Mouse (Mus musculus) limb, embryonic 15.5 days (tissue): Measurements from ENCODE around the gene 1700025G04Rik. TPM values are rescaled to one million over a fixed set of nuclear protein-coding genes. Genes with fewer than 3 reads are reported as not detected.

Source experiments
- ATAC-seq: fragments of 200-750 bp; cut with Nextera tagmentation; 2 replicates; pipeline ENCODE4 v1.8.0; 2017; ENCODE audit warnings: low read depth, moderate TSS enrichment; ENCODE audit not compliant: insufficient number of reproducible peaks, low FRiP score, low TSS enrichment
- H3K27ac ChIP-seq: fragments of 300-500 bp; sonication (generic); 2 replicates; pipeline ENCODE4 v1.5.1; 2015; ENCODE audit warnings: moderate library complexity, mild to moderate bottlenecking, inconsistent platforms
- H3K27me3 ChIP-seq: fragments of 300-500 bp; sonication (generic); 2 replicates; pipeline ENCODE4 v1.6.1; 2015; ENCODE audit warnings: inconsistent platforms
- H3K36me3 ChIP-seq: fragments of 300-500 bp; sonication (generic); 2 replicates; pipeline ENCODE4 v1.6.1; 2015; ENCODE audit warnings: inconsistent platforms
- H3K4me1 ChIP-seq: fragments of 300-500 bp; sonication (generic); 2 replicates; pipeline ENCODE4 v1.6.1; 2015; ENCODE audit warnings: inconsistent platforms
- H3K4me2 ChIP-seq: fragments of 300-500 bp; sonication (generic); 2 replicates; pipeline ENCODE4 v1.6.1; 2015; ENCODE audit warnings: mild to moderate bottlenecking, inconsistent platforms
- H3K4me3 ChIP-seq: fragments of 300-500 bp; sonication (generic); 2 replicates; pipeline ENCODE4 v1.5.1; 2015; ENCODE audit warnings: mild to moderate bottlenecking, inconsistent platforms
- H3K9ac ChIP-seq: fragments of 300-500 bp; sonication (generic); 2 replicates; pipeline ENCODE4 v1.6.1; 2015; ENCODE audit warnings: inconsistent platforms
- H3K9me3 ChIP-seq: fragments of 300-500 bp; sonication (generic); 2 replicates; pipeline ENCODE4 v1.6.1; 2016; ENCODE audit warnings: inconsistent platforms
- WGBS: fragments of 180-500 bp; shearing (Covaris S2); methylation state at CpG from one replicate; pipeline ENCODE4 v1.1.7; 2015; 5-methylcytosine and 5-hydroxymethylcytosine counted together
- polyA plus RNA-seq: library from polyadenylated mRNA; unstranded; fragments of >200 nt; fragmentation: Nextera tagmentation; extraction: Ambion mirVana; gene quantifications from 2 replicates; pipeline ENCODE4 v1.2.1, GENCODE M21; 2015

The 1700025G04Rik gene
- polyA plus RNA-seq, 1 experiment from 2014 or later = 40.3 TPM

DNA sequence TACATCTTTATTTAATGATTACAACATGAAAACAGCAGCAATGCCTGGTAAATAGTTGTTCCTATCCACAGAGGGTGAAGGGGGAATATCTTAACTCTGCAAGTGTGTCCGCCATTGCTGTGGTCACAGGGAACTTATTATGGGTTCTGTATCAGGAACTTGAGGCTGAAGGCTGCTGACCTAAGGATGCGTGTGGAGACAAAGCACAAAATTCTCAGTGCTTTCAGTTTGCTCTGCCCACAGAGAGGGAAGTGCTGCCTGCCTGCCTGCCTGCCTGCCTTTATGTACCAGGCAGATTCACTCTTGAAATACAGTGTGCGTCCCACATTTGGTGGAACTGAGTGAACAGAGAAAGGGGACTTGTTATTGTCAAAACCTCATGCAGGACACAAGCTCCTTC is 172.2 kb downstream of the 1700025G04Rik start:
- Histone ChIP-seq H3K36me3 (peaks cover 7% of the 10 kb centered on the region; the same call in 1 of the 2 replicates), H3K9ac (no peak overlapping the region), H3K9me3 (no peaks in the 10 kb centered on the region), H3K4me2 (no peak overlapping the region), H3K27ac (no peak overlapping the region), H3K4me3 (no peak overlapping the region), H3K27me3 (no peaks in the 10 kb centered on the region), H3K4me1 (no peaks in the 10 kb centered on the region)
- no peak for ATAC-seq
- WGBS = 80% methylated on average over 3 of the region's 3 CpGs

DNA sequence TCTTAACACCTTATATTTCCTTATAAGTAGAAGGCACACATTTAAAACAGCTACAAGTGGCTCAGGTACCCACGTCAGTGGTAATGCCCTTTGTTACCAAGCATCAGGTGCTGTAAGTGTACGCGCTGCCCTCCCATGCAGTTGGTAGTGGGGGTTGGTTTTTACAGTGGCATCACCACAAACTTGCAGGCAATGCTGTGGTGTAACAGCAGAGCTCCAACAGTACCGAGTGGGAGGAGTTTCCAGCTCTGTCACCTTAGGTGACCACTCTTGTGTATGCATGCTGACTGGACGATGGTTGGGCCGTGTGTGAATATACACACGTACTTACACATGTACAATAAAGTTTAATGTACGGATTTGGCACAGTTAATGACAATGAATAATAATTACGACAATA is 175.4 kb downstream of the 1700025G04Rik start:
- Histone ChIP-seq H3K4me3 (no peak overlapping the region), H3K36me3 (0 out of 2 replicates have a peak, but pooled peaks cover 4% of the 10 kb centered on the region), H3K4me2 (no peak overlapping the region), H3K27ac (no peak overlapping the region), H3K9ac (no peak overlapping the region), H3K4me1 (0 out of 2 replicates have a peak, but pooled peaks cover 2% of the 10 kb centered on the region), H3K27me3 (no peaks in the 10 kb centered on the region), H3K9me3 (no peaks in the 10 kb centered on the region)
- ATAC-seq = no peak
- WGBS = 88% methylated on average over 9 of the region's 9 CpGs

DNA sequence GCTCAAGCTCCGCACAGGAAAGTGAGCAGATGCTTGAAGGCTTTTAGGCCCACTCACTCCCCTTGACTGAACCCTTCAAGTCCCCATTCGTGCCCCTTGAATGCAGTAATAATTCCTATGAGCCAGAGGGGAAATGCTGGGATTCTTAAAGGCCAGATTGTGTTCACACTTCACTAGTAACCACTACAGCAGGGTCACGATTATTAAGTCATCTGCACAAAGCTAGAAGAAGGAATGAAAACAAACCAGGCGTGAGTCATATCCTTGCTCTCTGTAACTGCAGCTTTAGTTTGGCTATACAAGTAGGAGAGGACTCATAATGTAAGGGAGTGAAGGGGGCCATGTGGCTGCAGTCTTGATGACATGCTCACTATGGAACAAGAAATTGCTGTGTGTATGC is 182.9 kb downstream of the 1700025G04Rik start:
- Histone ChIP-seq H3K36me3 (no peaks in the 10 kb centered on the region), H3K9ac (no peak overlapping the region), H3K27me3 (no peaks in the 10 kb centered on the region), H3K4me1 (0 out of 2 replicates have a peak, but pooled peaks cover 2% of the 10 kb centered on the region), H3K27ac (no peak overlapping the region), H3K4me3 (no peak overlapping the region), H3K4me2 (no peak overlapping the region), H3K9me3 (no peaks in the 10 kb centered on the region)
- WGBS = 56% methylated on average over 4 of the region's 4 CpGs
- 0 out of 2 replicates have a peak, but pooled peaks have one; percentile 30 for ATAC-seq

DNA sequence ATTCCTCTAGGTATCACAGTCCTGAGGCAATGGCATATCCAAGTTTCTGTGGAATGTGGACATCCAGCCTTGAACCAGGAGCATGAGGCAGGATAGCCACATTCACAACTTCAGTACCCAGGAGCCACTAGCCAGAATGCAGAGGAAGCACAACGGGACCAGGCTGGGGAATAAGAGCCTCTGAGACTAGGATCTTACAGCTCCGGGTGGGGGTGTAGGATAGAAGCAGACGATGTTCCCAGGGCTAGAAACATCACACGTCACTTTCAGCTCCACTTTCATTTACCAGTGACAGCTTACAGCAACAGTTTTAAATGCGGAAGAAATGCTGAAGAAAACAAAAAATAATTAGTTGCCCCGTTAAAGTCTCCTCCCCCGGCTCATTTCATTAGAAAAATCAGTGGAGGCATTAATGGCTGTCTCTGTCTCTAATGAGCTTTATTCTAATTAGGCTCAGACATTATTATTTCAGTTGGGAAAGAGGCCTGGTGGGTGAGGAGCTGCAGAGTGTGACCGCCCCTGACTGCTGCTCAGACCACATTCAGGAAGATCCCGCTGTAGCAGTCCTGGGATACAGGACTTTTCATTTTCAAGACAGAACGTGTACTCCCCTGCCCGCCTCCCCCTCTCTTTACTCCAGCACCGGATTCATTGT is 189.1 kb downstream of the 1700025G04Rik start:
- Histone ChIP-seq H3K4me3 (no peak overlapping the region), H3K27ac (no peak overlapping the region), H3K9ac (no peak overlapping the region), H3K9me3 (no peaks in the 10 kb centered on the region), H3K36me3 (no peaks in the 10 kb centered on the region), H3K27me3 (no peaks in the 10 kb centered on the region), H3K4me1 (peaks cover 30% of the 10 kb centered on the region), H3K4me2 (no peak overlapping the region)
- ATAC-seq = no peak
- 44% methylated on average over 12 of the region's 12 CpGs for WGBS

DNA sequence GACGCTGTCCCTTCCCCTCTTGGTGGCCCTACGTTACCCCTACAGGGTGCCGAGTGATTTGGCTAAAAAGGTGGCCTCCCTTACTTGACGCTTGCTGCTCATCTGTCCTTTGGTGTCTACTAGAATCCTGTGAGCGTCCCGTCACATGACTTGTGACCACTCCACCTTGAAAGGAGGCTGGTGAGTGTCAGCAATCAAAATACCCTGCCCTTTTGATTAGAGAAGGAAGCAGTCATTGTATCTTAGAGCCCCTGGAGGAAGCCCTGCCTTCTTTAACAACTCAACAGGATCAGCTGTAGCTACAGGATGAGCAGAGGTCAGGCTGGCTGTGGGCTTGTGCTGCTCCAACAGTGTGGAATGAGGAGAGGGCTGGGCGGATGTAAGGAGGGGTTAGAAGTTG is 190.0 kb downstream of the 1700025G04Rik start:
- WGBS = 86% methylated on average over 7 of the region's 7 CpGs
- no peak overlapping the region for H3K27ac ChIP-seq
- ATAC-seq = no peak

DNA sequence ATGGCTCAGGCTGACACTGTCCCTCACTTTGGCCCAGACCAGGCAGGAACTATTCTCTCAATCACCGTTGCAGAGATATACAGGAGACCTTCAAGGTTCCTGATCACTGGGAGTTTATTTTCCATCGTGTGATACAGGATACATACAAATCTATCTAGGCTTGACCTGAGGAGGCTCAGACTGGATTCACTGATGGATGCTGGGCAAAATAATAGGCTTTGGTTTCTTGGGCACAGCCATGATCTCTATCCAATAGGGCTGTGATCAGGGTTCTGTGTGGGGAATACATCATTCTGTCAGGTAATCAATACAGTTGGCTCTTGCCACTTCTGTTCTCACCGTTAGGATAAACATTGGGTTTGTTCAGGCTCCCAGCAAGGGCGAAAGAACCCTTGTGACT is 194.5 kb downstream of the 1700025G04Rik start:
- Histone ChIP-seq H3K4me2 (no peak overlapping the region), H3K36me3 (peaks cover 5% of the 10 kb centered on the region; the same call in 1 of the 2 replicates), H3K4me1 (peaks cover 41% of the 10 kb centered on the region), H3K9me3 (no peaks in the 10 kb centered on the region), H3K27ac (no peak overlapping the region), H3K27me3 (no peaks in the 10 kb centered on the region), H3K9ac (no peak overlapping the region), H3K4me3 (no peak overlapping the region)
- 71% methylated on average over 4 of the region's 4 CpGs for WGBS
- ATAC-seq = no peak

More for the DNA sequence above, 190.0 kb downstream of the 1700025G04Rik start:
- H3K27me3 ChIP-seq = no peaks in the 10 kb centered on the region
- no peak overlapping the region for H3K4me2 ChIP-seq
- H3K9me3 ChIP-seq = no peaks in the 10 kb centered on the region
- H3K36me3 ChIP-seq = no peaks in the 10 kb centered on the region
- no peak overlapping the region for H3K4me3 ChIP-seq
- no peak overlapping the region for H3K9ac ChIP-seq
- H3K4me1 ChIP-seq = peaks cover 30% of the 10 kb centered on the region

DNA sequence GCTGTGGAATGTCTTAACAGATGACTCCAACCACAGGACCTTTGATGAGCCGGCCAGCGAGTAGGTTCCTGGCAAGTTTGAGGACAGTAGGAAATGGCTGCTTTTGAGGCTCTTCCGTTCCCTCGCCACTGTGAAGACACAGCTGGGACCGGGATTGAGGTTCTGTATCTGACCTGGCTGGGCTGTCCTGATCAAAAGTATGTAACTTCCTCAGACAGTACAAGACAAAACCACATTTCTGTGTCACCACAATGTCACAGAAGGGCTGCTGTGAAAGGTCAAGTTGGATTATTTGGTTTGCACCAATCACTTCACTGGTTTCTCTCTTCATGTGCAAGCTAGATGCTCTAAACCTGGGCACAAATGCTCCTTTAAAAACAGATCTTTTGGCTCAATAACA is 195.9 kb downstream of the 1700025G04Rik start:
- peaks cover 41% of the 10 kb centered on the region for H3K4me1 ChIP-seq
- H3K27me3 ChIP-seq = no peaks in the 10 kb centered on the region
- H3K36me3 ChIP-seq = peaks cover 5% of the 10 kb centered on the region; the same call in 1 of the 2 replicates
- no peak overlapping the region for H3K27ac ChIP-seq
- H3K4me2 ChIP-seq = no peak overlapping the region
- 58% methylated on average over 5 of the region's 5 CpGs for WGBS
- no peak for ATAC-seq
- no peak overlapping the region for H3K9ac ChIP-seq
- no peaks in the 10 kb centered on the region for H3K9me3 ChIP-seq
- no peak overlapping the region for H3K4me3 ChIP-seq

DNA sequence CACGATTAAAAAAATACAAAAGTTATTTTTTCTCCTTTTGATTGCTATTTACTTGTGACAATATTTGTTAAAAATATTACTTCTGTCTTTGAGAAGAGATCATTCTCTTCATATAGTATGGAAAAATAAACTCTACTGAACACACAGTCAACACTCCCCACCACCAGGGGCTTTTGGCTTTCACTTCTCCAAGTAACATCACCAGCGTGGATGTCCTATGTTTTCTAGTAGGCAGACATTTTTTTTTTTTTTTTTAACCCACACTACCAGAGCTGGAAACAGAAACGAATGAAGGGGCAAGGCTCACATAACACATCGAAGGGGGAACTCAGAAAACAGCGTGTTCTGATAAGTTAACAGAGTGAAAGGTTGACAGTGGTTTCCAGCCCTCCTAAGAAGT is 197.9 kb downstream of the 1700025G04Rik start:
- WGBS = 79% methylated on average over 5 of the region's 5 CpGs
- Histone ChIP-seq H3K4me1 (peaks cover 48% of the 10 kb centered on the region), H3K9me3 (no peaks in the 10 kb centered on the region), H3K27me3 (no peaks in the 10 kb centered on the region), H3K36me3 (peaks cover 5% of the 10 kb centered on the region; the same call in 1 of the 2 replicates), H3K27ac (no peak overlapping the region), H3K4me3 (no peak overlapping the region), H3K4me2 (no peak overlapping the region), H3K9ac (no peak overlapping the region)
- ATAC-seq = no peak

DNA sequence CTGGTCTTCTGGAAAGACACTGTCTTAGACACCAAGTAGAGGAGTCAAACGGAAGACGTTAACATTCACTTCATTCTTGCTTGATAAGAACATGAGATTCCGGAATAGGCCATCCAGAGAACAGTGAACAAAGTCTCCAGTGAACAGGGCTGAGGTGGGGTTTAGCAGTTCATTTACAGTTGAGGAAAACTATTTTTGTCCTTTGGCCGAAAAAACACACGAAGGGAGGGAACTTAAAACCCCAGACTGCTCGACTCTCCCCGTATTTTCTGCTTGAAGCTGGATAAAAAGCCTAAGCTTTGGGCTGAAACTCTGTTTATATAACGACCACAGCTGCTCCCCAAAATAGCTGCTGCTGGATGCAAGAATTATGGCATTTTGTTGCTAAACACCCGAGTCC is 198.7 kb downstream of the 1700025G04Rik start:
- Histone ChIP-seq H3K4me2 (peak overlapping the region; percentile 4; the same call in 1 of the 2 replicates), H3K27ac (peak overlapping the region; percentile 84)

DNA sequence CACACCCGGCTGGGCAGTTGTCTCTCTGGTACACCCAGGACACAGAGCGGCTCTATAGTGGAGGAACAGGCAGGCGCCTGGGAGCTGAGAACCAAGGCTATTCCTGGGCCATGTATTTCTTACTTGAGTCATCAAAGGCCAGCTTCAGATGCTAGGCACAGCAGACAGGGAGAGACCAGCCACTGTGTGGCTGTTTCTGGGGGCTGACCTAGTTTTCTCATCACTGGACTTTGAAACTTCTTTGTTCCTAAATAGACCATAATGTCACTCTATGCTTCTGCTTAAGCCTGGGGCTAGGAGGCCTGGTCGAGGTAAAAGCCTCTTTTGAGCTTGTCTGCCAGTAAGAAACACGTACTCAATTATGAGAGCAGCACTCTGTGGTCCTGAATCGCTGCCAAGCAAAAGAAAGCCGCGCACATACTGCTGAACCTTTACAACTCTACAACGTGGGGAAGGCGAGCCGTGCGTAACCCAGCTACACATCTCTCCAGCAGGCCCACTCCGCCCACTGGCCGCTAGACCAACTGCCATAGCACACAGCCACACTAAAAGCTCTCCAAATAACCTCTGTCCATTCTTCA is 199.8 kb downstream of the 1700025G04Rik start:
- WGBS = 37% methylated on average over 14 of the region's 14 CpGs
- no peak overlapping the region for H3K9ac ChIP-seq
- H3K4me1 ChIP-seq = peaks cover 56% of the 10 kb centered on the region
- peak; percentile 88 for ATAC-seq
- peaks cover 5% of the 10 kb centered on the region; the same call in 1 of the 2 replicates for H3K36me3 ChIP-seq
- no peaks in the 10 kb centered on the region for H3K9me3 ChIP-seq
- no peak overlapping the region for H3K4me2 ChIP-seq
- no peaks in the 10 kb centered on the region for H3K27me3 ChIP-seq
- H3K27ac ChIP-seq = peak overlapping the region; percentile 84
- no peak overlapping the region for H3K4me3 ChIP-seq

More for the DNA sequence above, 198.7 kb downstream of the 1700025G04Rik start:
- Histone ChIP-seq H3K27me3 (no peaks in the 10 kb centered on the region), H3K36me3 (peaks cover 5% of the 10 kb centered on the region; the same call in 1 of the 2 replicates), H3K4me3 (no peak overlapping the region), H3K4me1 (peaks cover 51% of the 10 kb centered on the region), H3K9ac (no peak overlapping the region), H3K9me3 (no peaks in the 10 kb centered on the region)
- WGBS = 45% methylated on average over 9 of the region's 9 CpGs
- ATAC-seq = no peak

DNA sequence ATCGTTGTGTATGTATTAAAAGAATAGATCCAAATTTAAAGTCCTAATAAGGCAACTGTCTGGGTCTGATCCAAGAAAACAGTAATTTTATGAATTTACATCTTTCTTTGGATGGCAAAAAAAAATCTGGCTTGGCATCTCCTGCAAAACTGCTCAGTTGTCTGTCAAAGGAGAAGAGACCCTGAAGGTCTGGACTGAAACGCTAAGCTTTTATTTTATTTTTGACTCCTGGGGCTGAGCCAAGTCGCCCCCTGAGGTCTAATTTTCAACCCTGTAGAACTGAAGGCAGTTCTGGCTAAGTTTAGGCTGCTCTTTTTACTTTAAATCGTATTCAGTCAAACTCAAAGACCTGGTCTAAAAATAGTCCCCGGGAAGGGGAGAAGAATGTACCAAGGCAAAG is 202.3 kb downstream of the 1700025G04Rik start:
- 36% methylated on average over 5 of the region's 5 CpGs for WGBS
- Histone ChIP-seq H3K27me3 (no peaks in the 10 kb centered on the region), H3K9ac (no peak overlapping the region), H3K4me1 (peaks cover 49% of the 10 kb centered on the region), H3K4me3 (no peak overlapping the region), H3K27ac (peak overlapping the region; percentile 57), H3K36me3 (peaks cover 2% of the 10 kb centered on the region; the same call in 1 of the 2 replicates), H3K4me2 (no peak overlapping the region), H3K9me3 (no peaks in the 10 kb centered on the region)
- ATAC-seq = no peak

DNA sequence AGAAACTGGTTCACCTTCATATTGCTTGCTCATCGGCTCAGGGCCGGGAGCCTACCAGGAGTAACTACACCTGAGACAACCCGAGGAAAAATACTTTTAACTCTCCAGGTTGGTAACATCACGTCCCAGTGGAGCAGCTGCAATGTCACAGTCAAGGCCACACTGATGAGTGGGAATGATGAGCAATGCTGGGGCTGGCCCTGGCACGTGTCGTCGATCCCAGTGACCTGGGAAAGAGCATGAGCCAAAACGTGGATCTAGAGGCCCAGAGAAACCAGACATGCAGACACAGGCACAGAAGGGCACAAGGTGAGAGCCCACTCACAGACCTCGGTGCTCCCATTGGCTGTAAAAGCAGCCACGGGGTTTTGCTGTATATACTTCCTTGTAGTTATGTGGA is 202.8 kb downstream of the 1700025G04Rik start:
- 81% methylated on average over 10 of the region's 10 CpGs for WGBS

More for the DNA sequence above, 202.8 kb downstream of the 1700025G04Rik start:
- peaks cover 48% of the 10 kb centered on the region for H3K4me1 ChIP-seq
- no peaks in the 10 kb centered on the region; the same call in 1 of the 2 replicates for H3K36me3 ChIP-seq
- H3K4me2 ChIP-seq = no peak overlapping the region
- H3K9ac ChIP-seq = no peak overlapping the region
- H3K4me3 ChIP-seq = no peak overlapping the region
- no peaks in the 10 kb centered on the region for H3K27me3 ChIP-seq
- ATAC-seq = no peak
- H3K9me3 ChIP-seq = no peaks in the 10 kb centered on the region
- no peak overlapping the region for H3K27ac ChIP-seq
